Mouse (Mus musculus) forebrain, embryonic 16.5 days (tissue): ENCODE measurements around the gene Trim67. TPM values are rescaled to one million over a fixed set of nuclear protein-coding genes. Genes with fewer than 3 reads are reported as not detected.

Source experiments
- ATAC-seq: fragments of 200-750 bp; cut with Nextera tagmentation; 2 replicates; pipeline ENCODE4 v1.8.0; 2017; ENCODE audit warnings: mild to moderate bottlenecking, moderate library complexity
- H3K27ac ChIP-seq: fragments of 300-500 bp; sonication (generic); 2 replicates; pipeline ENCODE4 v1.5.1; 2014; ENCODE audit warnings: low read length, control low read depth
- H3K27me3 ChIP-seq: fragments of 300-500 bp; sonication (generic); replicated peaks from 2 replicates; pipeline ENCODE4 v1.6.1; 2014; ENCODE audit warnings: low read length; ENCODE audit not compliant: control insufficient read depth, insufficient read depth
- H3K36me3 ChIP-seq: fragments of 300-500 bp; sonication (generic); 2 replicates; pipeline ENCODE4 v1.6.1; 2014; ENCODE audit not compliant: control insufficient read depth, insufficient read depth
- H3K4me1 ChIP-seq: fragments of 300-500 bp; sonication (generic); replicated peaks from 2 replicates; pipeline ENCODE4 v1.6.1; 2014; ENCODE audit warnings: low read length; ENCODE audit not compliant: control insufficient read depth, insufficient read depth
- H3K4me2 ChIP-seq: fragments of 300-500 bp; sonication (generic); 2 replicates; pipeline ENCODE4 v1.6.1; 2014; ENCODE audit warnings: mild to moderate bottlenecking, low read length, control low read depth
- H3K4me3 ChIP-seq: fragments of 300-500 bp; sonication (generic); replicated peaks from 2 replicates; pipeline ENCODE4 v1.5.1; 2014; ENCODE audit warnings: mild to moderate bottlenecking, low read length, control low read depth
- H3K9ac ChIP-seq: fragments of 300-500 bp; sonication (generic); replicated peaks from 2 replicates; pipeline ENCODE4 v1.6.1; 2014; ENCODE audit warnings: low read depth, low read length, control low read depth
- H3K9me3 ChIP-seq: fragments of 300-500 bp; sonication (generic); 2 replicates; pipeline ENCODE4 v1.6.1; 2016; ENCODE audit warnings: low read length; ENCODE audit not compliant: control insufficient read depth
- WGBS: fragments of 180-500 bp; shearing (Covaris S2); extraction: QIAGEN DNeasy Blood & Tissue Kit; methylation state at CpG from one replicate; pipeline ENCODE4 v1.1.7; 2014; 5-methylcytosine and 5-hydroxymethylcytosine counted together
- polyA plus RNA-seq: library from polyadenylated mRNA; unstranded; fragments of >200 nt; fragmentation: Nextera tagmentation; extraction: Ambion mirVana; gene quantifications from 2 replicates; pipeline ENCODE4 v1.2.1, GENCODE M21; 2015

Gene Trim67
- 28.8 and 30.4 TPM in 2 replicates for polyA plus RNA-seq

- Histone ChIP-seq H3K27me3 (0 out of 2 replicates have a peak, but pooled peaks cover 8% of the 10 kb centered on the region), H3K4me1 (peaks cover 41% of the 10 kb centered on the region)
Observed at GRCm38 (mm10) chr8:124792708-124793107, at the start of gene Trim67. Gene Trim67, plus strand, starts transcription at chr8:124793092.

GRCm38 (mm10) chr8:124746661-124747060 is 46.2 kb upstream of the Trim67 start:
- ATAC-seq = no peak
- H3K36me3 ChIP-seq = no peaks in the 10 kb centered on the region
- peaks cover 9% of the 10 kb centered on the region for H3K4me1 ChIP-seq
- no peak overlapping the region for H3K4me2 ChIP-seq
- H3K9me3 ChIP-seq = no peaks in the 10 kb centered on the region
- no peak overlapping the region for H3K27ac ChIP-seq
- whole genome bisulfite sequencing = 76% methylated on average over 13 of the region's 13 CpGs
- no peak overlapping the region for H3K9ac ChIP-seq
- no peak overlapping the region for H3K4me3 ChIP-seq
- H3K27me3 ChIP-seq = peaks cover 24% of the 10 kb centered on the region

More at GRCm38 (mm10) chr8:124792708-124793107, at the start of gene Trim67:
- ATAC-seq = peak; percentile 92
- Histone ChIP-seq H3K9me3 (no peaks in the 10 kb centered on the region), H3K4me3 (peak within 1 kb of the TSS; percentile 73), H3K4me2 (peak within 1 kb of the TSS; percentile 81), H3K9ac (peak within 1 kb of the TSS; percentile 89), H3K36me3 (no peaks in the 10 kb centered on the region), H3K27ac (peak within 1 kb of the TSS; percentile 95)
- WGBS = under 1% methylated on average over 37 of the region's 39 CpGs

DNA sequence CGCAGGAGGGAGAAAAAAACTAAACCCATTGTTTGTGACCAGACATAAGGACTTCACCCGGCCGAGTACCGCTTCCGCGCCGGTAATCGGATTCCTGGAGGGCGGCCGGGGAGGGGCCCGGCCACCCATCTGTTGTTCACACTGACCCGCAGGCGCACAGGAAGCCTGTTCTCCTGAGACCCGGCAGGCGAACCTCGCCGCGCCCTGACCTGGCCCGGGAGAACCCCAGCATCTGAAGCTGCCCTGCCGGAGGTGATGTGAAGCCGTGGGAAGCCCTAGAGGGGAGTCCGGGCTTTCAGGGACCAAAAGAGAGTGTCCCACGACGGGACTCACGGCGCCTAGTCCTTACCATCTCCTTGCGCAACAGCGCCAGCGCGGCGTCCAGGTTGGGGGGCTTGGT is 41.7 kb upstream of the Trim67 start:
- Histone ChIP-seq H3K4me2 (peak overlapping the region; percentile 72), H3K27ac (no peak overlapping the region), H3K9me3 (no peaks in the 10 kb centered on the region), H3K9ac (peak overlapping the region; percentile 50), H3K27me3 (peaks cover 51% of the 10 kb centered on the region), H3K36me3 (no peaks in the 10 kb centered on the region), H3K4me1 (peaks cover 11% of the 10 kb centered on the region), H3K4me3 (peak overlapping the region; percentile 50)
- 0% methylated on average over 31 of the region's 31 CpGs for WGBS
- ATAC-seq = no peak

DNA sequence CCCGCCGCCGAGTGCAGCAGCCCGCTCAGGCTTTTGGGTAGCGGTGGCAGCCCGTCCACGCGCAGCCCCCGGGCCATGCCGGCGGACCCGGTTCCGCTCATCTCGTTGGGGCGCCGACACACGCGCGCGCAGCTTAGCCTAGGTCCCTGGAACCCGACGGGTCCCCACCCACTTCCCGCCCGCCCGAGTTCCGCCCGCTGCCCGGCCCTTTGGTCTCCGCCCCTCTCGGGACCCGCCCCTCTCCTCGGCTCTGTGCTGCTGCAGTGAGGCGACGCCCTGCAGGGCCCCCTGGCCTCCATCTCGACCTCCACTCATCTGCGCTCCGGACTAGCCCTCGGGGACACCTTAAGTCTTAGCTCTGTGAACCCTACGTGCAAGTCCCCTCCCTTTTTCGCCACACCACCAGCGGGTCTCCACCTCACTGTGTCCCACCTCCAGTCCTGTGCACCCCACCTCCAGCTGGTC is 41.2 kb upstream of the Trim67 start, which contains the start of gene Fam89a:
TSS of gene Fam89a (minus strand) at position 124 of the 465 bp plus-strand sequence.
- WGBS = under 1% methylated on average over 39 of the region's 41 CpGs
- no peak for ATAC-seq
- Histone ChIP-seq H3K4me2 (peak within 1 kb of the TSS; percentile 72), H3K27me3 (peaks cover 51% of the 10 kb centered on the region), H3K27ac (no peak within 1 kb of the TSS), H3K9me3 (no peaks in the 10 kb centered on the region), H3K4me1 (peaks cover 11% of the 10 kb centered on the region), H3K36me3 (no peaks in the 10 kb centered on the region), H3K4me3 (peak within 1 kb of the TSS; percentile 50), H3K9ac (peak within 1 kb of the TSS; percentile 50)

DNA sequence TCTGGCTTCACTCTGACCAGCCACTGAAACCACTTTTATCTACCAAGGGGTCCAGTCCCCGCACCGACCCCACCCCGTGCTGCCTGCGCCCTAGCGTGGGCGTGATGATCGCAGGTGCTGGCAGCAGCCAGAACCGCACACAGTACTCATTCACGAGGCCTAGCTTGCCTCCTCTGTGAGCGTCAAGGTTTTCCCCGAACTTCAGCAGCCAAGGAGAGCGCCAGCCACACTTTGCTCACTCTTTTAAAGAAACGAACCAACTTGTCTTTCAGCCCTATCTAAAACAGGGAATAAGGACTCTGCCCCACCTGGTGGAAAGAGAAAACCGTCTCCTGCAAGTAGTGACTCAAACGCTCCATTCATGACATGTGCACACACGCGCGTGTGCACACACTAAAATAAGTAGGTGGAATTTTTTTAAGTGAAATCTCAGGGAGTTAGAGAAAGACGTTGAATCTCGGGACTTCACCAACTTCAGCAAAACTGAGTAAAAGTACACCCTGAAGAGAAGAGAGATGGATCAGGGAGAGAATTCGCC is 40.5 kb upstream of the Trim67 start:
- no peak overlapping the region for H3K27ac ChIP-seq
- no peaks in the 10 kb centered on the region for H3K36me3 ChIP-seq
- 32% methylated on average over 21 of the region's 21 CpGs for WGBS
- H3K4me1 ChIP-seq = peaks cover 11% of the 10 kb centered on the region
- no peak for ATAC-seq
- H3K27me3 ChIP-seq = peaks cover 51% of the 10 kb centered on the region
- no peak overlapping the region for H3K9ac ChIP-seq
- no peaks in the 10 kb centered on the region for H3K9me3 ChIP-seq
- no peak overlapping the region for H3K4me2 ChIP-seq
- H3K4me3 ChIP-seq = no peak overlapping the region

GRCm38 (mm10) chr8:124754101-124754791 is 38.6 kb upstream of the Trim67 start:
- WGBS = 17% methylated on average over 11 of the region's 11 CpGs
- peaks cover 51% of the 10 kb centered on the region for H3K27me3 ChIP-seq
- no peaks in the 10 kb centered on the region for H3K36me3 ChIP-seq
- no peak overlapping the region for H3K4me3 ChIP-seq
- H3K9ac ChIP-seq = no peak overlapping the region
- no peak overlapping the region for H3K27ac ChIP-seq
- H3K4me2 ChIP-seq = no peak overlapping the region
- H3K4me1 ChIP-seq = peaks cover 11% of the 10 kb centered on the region
- no peaks in the 10 kb centered on the region for H3K9me3 ChIP-seq
- peak; percentile 40; the same call in 1 of the 2 replicates for ATAC-seq

DNA sequence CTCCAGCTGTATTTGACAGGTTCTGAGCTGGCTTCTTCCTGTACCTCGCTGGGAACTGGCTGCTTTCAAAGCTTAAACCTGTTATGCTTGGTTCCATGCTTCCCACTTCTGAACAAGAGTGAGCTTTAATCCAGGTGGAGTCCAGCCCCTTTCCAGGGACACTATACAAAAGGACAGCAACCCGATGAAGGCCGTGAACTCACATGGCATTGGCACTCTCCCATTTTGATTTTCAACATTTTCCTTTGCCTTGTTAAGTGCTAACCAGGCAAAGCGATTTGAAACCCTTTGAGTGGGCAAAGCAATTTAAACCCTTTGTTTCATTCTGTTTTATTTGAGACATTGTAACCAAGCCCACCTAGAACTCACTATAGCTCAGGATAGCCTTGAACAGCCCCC is 38.1 kb upstream of the Trim67 start:
- H3K27me3 ChIP-seq = peaks cover 45% of the 10 kb centered on the region
- H3K27ac ChIP-seq = no peak overlapping the region
- ATAC-seq = no peak
- no peaks in the 10 kb centered on the region for H3K9me3 ChIP-seq
- WGBS = 41% methylated on average over 4 of the region's 4 CpGs
- H3K4me2 ChIP-seq = no peak overlapping the region
- no peaks in the 10 kb centered on the region for H3K36me3 ChIP-seq
- no peak overlapping the region for H3K9ac ChIP-seq
- H3K4me3 ChIP-seq = no peak overlapping the region
- peaks cover 11% of the 10 kb centered on the region for H3K4me1 ChIP-seq

- Histone ChIP-seq H3K36me3 (no peaks in the 10 kb centered on the region), H3K9me3 (no peaks in the 10 kb centered on the region), H3K27ac (no peak overlapping the region), H3K27me3 (peaks cover 38% of the 10 kb centered on the region), H3K4me3 (no peak overlapping the region), H3K9ac (no peak overlapping the region), H3K4me2 (no peak overlapping the region), H3K4me1 (peaks cover 11% of the 10 kb centered on the region)
- WGBS = 87% methylated on average over 8 of the region's 8 CpGs
- ATAC-seq = no peak
Observed at GRCm38 (mm10) chr8:124755481-124755880, 37.4 kb upstream of the Trim67 start.

GRCm38 (mm10) chr8:124756153-124756552 is 36.7 kb upstream of the Trim67 start:
- Histone ChIP-seq H3K27ac (no peak overlapping the region), H3K4me3 (no peak overlapping the region), H3K36me3 (no peaks in the 10 kb centered on the region), H3K27me3 (peaks cover 32% of the 10 kb centered on the region), H3K4me2 (no peak overlapping the region), H3K9ac (no peak overlapping the region), H3K4me1 (peaks cover 7% of the 10 kb centered on the region), H3K9me3 (no peaks in the 10 kb centered on the region)
- ATAC-seq = no peak
- 76% methylated on average over 2 of the region's 2 CpGs for WGBS
